Mouse (Mus musculus) spleen, adult 2 months (tissue): ENCODE measurements around the gene Npepps.

Experiments
- CTCF ChIP-seq: fragments of 200-500 bp; IDR thresholded peaks from 2 replicates; pipeline ENCODE4 v1.5.1; 2011; ENCODE audit warnings: mild to moderate bottlenecking, inconsistent platforms; ENCODE audit not compliant: insufficient read depth, insufficient read length, insufficient replicate concordance; ENCODE audit errors: extremely low read depth
- POLR2A ChIP-seq: fragments of 200-500 bp; IDR thresholded peaks from 2 replicates; pipeline ENCODE4 v1.6.1; 2011; ENCODE audit warnings: low read depth, low read length, inconsistent platforms

DNA sequence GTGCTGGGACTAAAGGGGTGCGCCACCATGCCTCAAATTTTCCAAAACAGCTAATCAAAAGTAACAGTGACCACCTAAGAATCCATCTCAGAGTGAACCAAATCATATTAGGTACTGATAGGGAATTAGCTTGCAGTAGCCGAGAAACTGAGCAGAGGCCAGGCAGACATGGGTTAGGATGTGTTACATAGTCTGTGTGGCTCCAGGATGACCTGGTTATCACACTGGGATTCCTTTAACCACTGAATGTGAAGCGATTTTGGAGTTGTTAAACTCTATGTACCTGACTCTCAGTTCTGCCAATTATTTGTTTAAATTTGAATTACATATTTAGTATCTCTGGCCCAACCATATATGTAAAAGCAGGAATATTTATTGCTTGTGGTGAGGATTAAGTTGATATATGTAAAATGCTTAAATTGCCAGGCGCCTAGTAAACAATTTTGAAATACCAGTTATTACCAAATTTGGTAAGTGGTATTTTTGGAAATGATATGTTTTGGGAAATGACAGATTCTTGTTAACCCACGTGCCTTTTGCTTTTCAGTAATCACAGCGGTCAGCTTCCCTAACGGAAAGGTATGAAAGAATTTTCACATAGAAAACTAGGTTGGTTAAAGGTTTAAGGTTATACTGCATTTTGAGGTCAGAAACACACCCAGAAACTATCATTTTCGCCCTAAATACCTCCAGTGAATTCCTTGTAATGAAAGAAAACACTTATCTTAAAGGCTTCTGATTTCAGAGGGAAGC lies 34.5 kb upstream of the Npepps start:
- TF ChIP-seq CTCF: no peak
- no peak for TF ChIP-seq POLR2A
